Comparison of ENCODE assay signal across 15 mouse cellular contexts in genomic region chr6:114714654-114715053, GRCm38 (mm10).
A peak's percentile ranks its signal among the peaks of the same experiment; 100 is the strongest.
DNase-seq lines count a peak whose midpoint lies in the region; ATAC-seq and TF ChIP-seq lines count a peak whose summit lies in the region.
"Had no signal": no experiment of that assay in that cellular context is flagged by ENCODE, and none has a peak within 500 bp of the region (broad histone marks: within the 10 kb centered on the region; RNA-seq: fewer than 3 reads in every experiment).

No protein-coding gene starts in this region.

- ATAC-seq in hindbrain, embryonic 11.5 days (ENCODE audit: low FRiP score): no peak
- peak; percentile 47; the same call in 1 of the 2 replicates for ATAC-seq in forebrain, postnatal 0 days
- peak; percentile 51; the same call in 1 of the 2 replicates for ATAC-seq in midbrain, embryonic 13.5 days
- ATAC-seq in kidney, embryonic 15.5 days (replicated peaks; ENCODE audit: low FRiP score): no peak

- H3K27me3 ChIP-seq in hindbrain, embryonic 10.5 days (ENCODE audit: insufficient read depth, poor library complexity, severe bottlenecking): no peaks in the 10 kb centered on the region
- no peaks in the 10 kb centered on the region for H3K27me3 ChIP-seq in hindbrain, embryonic 11.5 days (ENCODE audit: control insufficient read depth, insufficient read depth, low read length)
- H3K27me3 ChIP-seq in embryonic facial prominence, embryonic 10.5 days (replicated peaks; ENCODE audit: low read depth, poor library complexity, severe bottlenecking): no peaks in the 10 kb centered on the region
- no peaks in the 10 kb centered on the region for H3K27me3 ChIP-seq in forebrain, postnatal 0 days (ENCODE audit: insufficient read depth, low read length)
- H3K27me3 ChIP-seq in midbrain, embryonic 13.5 days: no peaks in the 10 kb centered on the region
- H3K27me3 ChIP-seq in kidney, embryonic 15.5 days: no peaks in the 10 kb centered on the region
- H3K27me3 ChIP-seq: limb, embryonic 15.5 days; lung, embryonic 15.5 days; neural tube, embryonic 12.5 days had no signal

- no peak for DNase-seq in hindbrain, embryonic 10.5 days (ENCODE audit: low spot score)
- no peak for DNase-seq in hindbrain, embryonic 11.5 days (ENCODE audit: low spot score)
- no peak for DNase-seq in embryonic facial prominence, embryonic 10.5 days (ENCODE audit: low spot score)
- DNase-seq in forebrain, postnatal 0 days: peak; percentile 59
- DNase-seq in left cerebral cortex, adult 8-10 months (ENCODE audit: low spot score in 2 of 2): no peak
- no peak for DNase-seq in frontal cortex, postnatal 14 days (ENCODE audit: low spot score in 2 of 2)
- DNase-seq: adrenal gland, adult 2 months; cerebellum, adult 9-10 months; gastrocnemius, postnatal 25 days; kidney, postnatal 14 days had no signal

- H3K9ac ChIP-seq in hindbrain, embryonic 11.5 days (ENCODE audit: low read depth, low read length): no peak overlapping the region
- H3K9ac ChIP-seq in forebrain, postnatal 0 days: no peak overlapping the region
- H3K9ac ChIP-seq in midbrain, embryonic 13.5 days (replicated peaks): peak overlapping the region; percentile 2; the same call in 1 of the 2 replicates
- no peak overlapping the region for H3K9ac ChIP-seq in kidney, embryonic 15.5 days
- H3K9ac ChIP-seq: limb, embryonic 15.5 days; lung, embryonic 15.5 days; neural tube, embryonic 12.5 days had no signal

- no peaks in the 10 kb centered on the region for H3K9me3 ChIP-seq in hindbrain, embryonic 10.5 days
- no peaks in the 10 kb centered on the region for H3K9me3 ChIP-seq in hindbrain, embryonic 11.5 days (ENCODE audit: control insufficient read depth, low read length)
- no peaks in the 10 kb centered on the region for H3K9me3 ChIP-seq in embryonic facial prominence, embryonic 10.5 days
- no peaks in the 10 kb centered on the region for H3K9me3 ChIP-seq in forebrain, postnatal 0 days (ENCODE audit: low read length)
- no peaks in the 10 kb centered on the region for H3K9me3 ChIP-seq in midbrain, embryonic 13.5 days
- H3K9me3 ChIP-seq in kidney, embryonic 15.5 days (replicated peaks): no peaks in the 10 kb centered on the region
- H3K9me3 ChIP-seq: limb, embryonic 15.5 days; lung, embryonic 15.5 days; neural tube, embryonic 12.5 days had no signal

- TF ChIP-seq CTCF in forebrain, postnatal 0 days (IDR thresholded peaks at IDR 0.05; ENCODE audit: low read depth): no peak

- WGBS in hindbrain, embryonic 10.5 days: 40% methylated on average over 5 of the region's 5 CpGs
- 35% methylated on average over 5 of the region's 5 CpGs for WGBS in hindbrain, embryonic 11.5 days
- WGBS in embryonic facial prominence, embryonic 10.5 days: 37% methylated on average over 5 of the region's 5 CpGs
- 8% methylated on average over 5 of the region's 5 CpGs for WGBS in forebrain, postnatal 0 days
- 13% methylated on average over 5 of the region's 5 CpGs for WGBS in midbrain, embryonic 13.5 days
- WGBS in kidney, embryonic 15.5 days: 45% methylated on average over 5 of the region's 5 CpGs

- H3K4me2 ChIP-seq in hindbrain, embryonic 11.5 days (replicated peaks; ENCODE audit: low read depth, low read length): no peak overlapping the region
- no peak overlapping the region for H3K4me2 ChIP-seq in forebrain, postnatal 0 days (ENCODE audit: low read depth)
- no peak overlapping the region for H3K4me2 ChIP-seq in midbrain, embryonic 13.5 days (replicated peaks)
- no peak overlapping the region for H3K4me2 ChIP-seq in kidney, embryonic 15.5 days
- H3K4me2 ChIP-seq: limb, embryonic 15.5 days; lung, embryonic 15.5 days; neural tube, embryonic 12.5 days had no signal

- H3K36me3 ChIP-seq in hindbrain, embryonic 10.5 days: no peaks in the 10 kb centered on the region; the same call in 1 of the 2 replicates
- H3K36me3 ChIP-seq in hindbrain, embryonic 11.5 days (ENCODE audit: control insufficient read depth, insufficient read depth, low read length): no peaks in the 10 kb centered on the region
- no peaks in the 10 kb centered on the region for H3K36me3 ChIP-seq in embryonic facial prominence, embryonic 10.5 days (replicated peaks)
- H3K36me3 ChIP-seq in forebrain, postnatal 0 days (ENCODE audit: insufficient read depth): 0 out of 2 replicates have a peak, but pooled peaks cover 6% of the 10 kb centered on the region
- 0 out of 2 replicates have a peak, but pooled peaks cover 3% of the 10 kb centered on the region for H3K36me3 ChIP-seq in midbrain, embryonic 13.5 days
- no peaks in the 10 kb centered on the region for H3K36me3 ChIP-seq in kidney, embryonic 15.5 days
- H3K36me3 ChIP-seq: lung, embryonic 15.5 days had no signal

- H3K4me3 ChIP-seq in hindbrain, embryonic 10.5 days: no peak overlapping the region
- H3K4me3 ChIP-seq in hindbrain, embryonic 11.5 days (ENCODE audit: low read depth, low read length): no peak overlapping the region
- H3K4me3 ChIP-seq in embryonic facial prominence, embryonic 10.5 days: no peak overlapping the region
- H3K4me3 ChIP-seq in forebrain, postnatal 0 days (ENCODE audit: low read depth, low read length): no peak overlapping the region
- no peak overlapping the region for H3K4me3 ChIP-seq in midbrain, embryonic 13.5 days (replicated peaks)
- no peak overlapping the region for H3K4me3 ChIP-seq in kidney, embryonic 15.5 days (replicated peaks)
- H3K4me3 ChIP-seq: limb, embryonic 15.5 days; lung, embryonic 15.5 days; neural tube, embryonic 12.5 days had no signal

- 0 out of 2 replicates have a peak overlapping the region, but pooled peaks have one; percentile 5 for H3K27ac ChIP-seq in hindbrain, embryonic 10.5 days
- no peak overlapping the region for H3K27ac ChIP-seq in hindbrain, embryonic 11.5 days (ENCODE audit: low read depth, low read length)
- H3K27ac ChIP-seq in embryonic facial prominence, embryonic 10.5 days (replicated peaks): peak overlapping the region; percentile 51; the same call in 1 of the 2 replicates
- peak overlapping the region; percentile 36; the same call in 1 of the 2 replicates for H3K27ac ChIP-seq in forebrain, postnatal 0 days (ENCODE audit: low read depth, low read length)
- H3K27ac ChIP-seq in midbrain, embryonic 13.5 days: peak overlapping the region; percentile 14; the same call in 1 of the 2 replicates
- H3K27ac ChIP-seq in kidney, embryonic 15.5 days: no peak overlapping the region
- H3K27ac ChIP-seq: limb, embryonic 15.5 days; neural tube, embryonic 12.5 days had no signal

- H3K4me1 ChIP-seq in hindbrain, embryonic 10.5 days (replicated peaks): peaks cover 34% of the 10 kb centered on the region
- H3K4me1 ChIP-seq in hindbrain, embryonic 11.5 days (replicated peaks; ENCODE audit: control insufficient read depth, insufficient read depth, low read length): peaks cover 4% of the 10 kb centered on the region; the same call in 1 of the 2 replicates
- H3K4me1 ChIP-seq in embryonic facial prominence, embryonic 10.5 days: peaks cover 41% of the 10 kb centered on the region
- peaks cover 14% of the 10 kb centered on the region for H3K4me1 ChIP-seq in forebrain, postnatal 0 days (ENCODE audit: insufficient read depth)
- peaks cover 34% of the 10 kb centered on the region for H3K4me1 ChIP-seq in midbrain, embryonic 13.5 days (replicated peaks)
- peaks cover 22% of the 10 kb centered on the region for H3K4me1 ChIP-seq in kidney, embryonic 15.5 days

Comparison
In these comparisons a context has a peak if more than half of its experiments do, and no peak if none do; other contexts are left out.
1. H3K27ac ChIP-seq: peak in hindbrain, embryonic 10.5 days (single experiment), embryonic facial prominence, embryonic 10.5 days (single experiment), forebrain, postnatal 0 days (single experiment) and midbrain, embryonic 13.5 days (single experiment); none in hindbrain, embryonic 11.5 days (single experiment) and kidney, embryonic 15.5 days (single experiment).
2. ATAC-seq: peak in forebrain, postnatal 0 days (single experiment) and midbrain, embryonic 13.5 days (single experiment); none in hindbrain, embryonic 11.5 days (single experiment) and kidney, embryonic 15.5 days (single experiment).